Mouse (Mus musculus) neural tube, embryonic 13.5 days (tissue): ENCODE results near the gene Rcor3. TPM values are rescaled to one million over a fixed set of nuclear protein-coding genes. Genes with fewer than 3 reads are reported as not detected.

ENCODE experiments used
- ATAC-seq: fragments of 200-750 bp; cut with Nextera tagmentation; 2 replicates; pipeline ENCODE4 v1.8.0; 2017; ENCODE audit warnings: low read depth, mild to moderate bottlenecking, moderate TSS enrichment, moderate library complexity
- H3K27ac ChIP-seq: fragments of 300-500 bp; sonication (generic); replicated peaks from 2 replicates; pipeline ENCODE4 v1.5.1; 2015; ENCODE audit warnings: moderate library complexity, mild to moderate bottlenecking, inconsistent platforms
- H3K27me3 ChIP-seq: fragments of 300-500 bp; sonication (generic); 2 replicates; pipeline ENCODE4 v1.6.1; 2015; ENCODE audit warnings: mild to moderate bottlenecking, inconsistent platforms
- H3K36me3 ChIP-seq: fragments of 300-500 bp; sonication (generic); 2 replicates; pipeline ENCODE4 v1.6.1; 2015; ENCODE audit warnings: mild to moderate bottlenecking, inconsistent platforms
- H3K4me1 ChIP-seq: fragments of 300-500 bp; sonication (generic); replicated peaks from 2 replicates; pipeline ENCODE4 v1.6.1; 2015; ENCODE audit warnings: inconsistent platforms
- H3K4me2 ChIP-seq: fragments of 300-500 bp; sonication (generic); 2 replicates; pipeline ENCODE4 v1.6.1; 2015; ENCODE audit warnings: inconsistent platforms, mild to moderate bottlenecking, moderate library complexity
- H3K4me3 ChIP-seq: fragments of 300-500 bp; sonication (generic); 2 replicates; pipeline ENCODE4 v1.5.1; 2015; ENCODE audit warnings: mild to moderate bottlenecking, inconsistent platforms
- H3K9ac ChIP-seq: fragments of 300-500 bp; sonication (generic); 2 replicates; pipeline ENCODE4 v1.6.1; 2015; ENCODE audit warnings: moderate library complexity, mild to moderate bottlenecking, inconsistent platforms
- H3K9me3 ChIP-seq: fragments of 300-500 bp; sonication (generic); 2 replicates; pipeline ENCODE4 v1.6.1; 2016; ENCODE audit warnings: inconsistent platforms
- WGBS: fragments of 180-500 bp; shearing (Covaris S2); methylation state at CpG from one replicate; pipeline ENCODE4 v1.1.7; 2015; 5-methylcytosine and 5-hydroxymethylcytosine counted together
- polyA plus RNA-seq: library from polyadenylated mRNA; unstranded; fragments of >200 nt; fragmentation: Nextera tagmentation; extraction: Ambion mirVana; gene quantifications from 2 replicates; pipeline ENCODE4 v1.2.1, GENCODE M21; 2015

Gene Rcor3
- polyA plus RNA-seq, 1 experiment from 2014 or later: 32.3 TPM

- no peak for ATAC-seq
- Histone ChIP-seq H3K9ac (no peak overlapping the region), H3K4me3 (no peak overlapping the region), H3K27ac (no peak overlapping the region), H3K4me1 (0 out of 2 replicates have a peak, but pooled peaks cover 5% of the 10 kb centered on the region), H3K9me3 (no peaks in the 10 kb centered on the region), H3K36me3 (no peaks in the 10 kb centered on the region), H3K4me2 (no peak overlapping the region), H3K27me3 (no peaks in the 10 kb centered on the region)
- WGBS: 63% methylated on average over 3 of the region's 3 CpGs
These were observed 59.5 kb downstream of the Rcor3 start for GRCm38 (mm10) chr1:192078406-192078805.

GRCm38 (mm10) chr1:192076796-192077535 lies 60.9 kb downstream of the Rcor3 start:
- Histone ChIP-seq H3K27ac (no peak overlapping the region), H3K4me3 (no peak overlapping the region), H3K9ac (no peak overlapping the region), H3K27me3 (no peaks in the 10 kb centered on the region), H3K9me3 (no peaks in the 10 kb centered on the region), H3K4me1 (0 out of 2 replicates have a peak, but pooled peaks cover 5% of the 10 kb centered on the region), H3K4me2 (no peak overlapping the region), H3K36me3 (no peaks in the 10 kb centered on the region)
- no peak for ATAC-seq

- Histone ChIP-seq H3K4me2 (no peak overlapping the region), H3K4me3 (no peak overlapping the region), H3K36me3 (no peaks in the 10 kb centered on the region), H3K9ac (no peak overlapping the region), H3K27me3 (no peaks in the 10 kb centered on the region), H3K27ac (no peak overlapping the region), H3K9me3 (no peaks in the 10 kb centered on the region), H3K4me1 (0 out of 2 replicates have a peak, but pooled peaks cover 5% of the 10 kb centered on the region)
- ATAC-seq: no peak
- 83% methylated on average over 4 of the region's 4 CpGs for WGBS
These were observed 61.8 kb downstream of the Rcor3 start for GRCm38 (mm10) chr1:192076101-192076500.

GRCm38 (mm10) chr1:192074824-192075223 lies 63.0 kb downstream of the Rcor3 start:
- H3K27me3 ChIP-seq: no peaks in the 10 kb centered on the region
- peaks cover 18% of the 10 kb centered on the region for H3K4me1 ChIP-seq
- no peak overlapping the region for H3K9ac ChIP-seq
- no peak overlapping the region for H3K27ac ChIP-seq
- 87% methylated on average over 1 of the region's 1 CpGs for WGBS
- no peak for ATAC-seq
- no peak overlapping the region for H3K4me3 ChIP-seq
- H3K9me3 ChIP-seq: no peaks in the 10 kb centered on the region
- H3K36me3 ChIP-seq: no peaks in the 10 kb centered on the region
- no peak overlapping the region for H3K4me2 ChIP-seq

- Histone ChIP-seq H3K27ac (no peak overlapping the region), H3K4me3 (no peak overlapping the region), H3K36me3 (no peaks in the 10 kb centered on the region), H3K9me3 (no peaks in the 10 kb centered on the region), H3K27me3 (no peaks in the 10 kb centered on the region), H3K4me1 (peaks cover 18% of the 10 kb centered on the region), H3K4me2 (no peak overlapping the region), H3K9ac (no peak overlapping the region)
- 81% methylated on average over 1 of the region's 1 CpGs for WGBS
- ATAC-seq: no peak
These were observed 65.4 kb downstream of the Rcor3 start for GRCm38 (mm10) chr1:192072426-192072825.

GRCm38 (mm10) chr1:192070618-192071051 lies 67.2 kb downstream of the Rcor3 start:
- Histone ChIP-seq H3K9me3 (no peaks in the 10 kb centered on the region), H3K27me3 (no peaks in the 10 kb centered on the region), H3K4me1 (peaks cover 18% of the 10 kb centered on the region), H3K9ac (no peak overlapping the region), H3K27ac (peak overlapping the region; percentile 10; the same call in 1 of the 2 replicates), H3K4me3 (no peak overlapping the region), H3K36me3 (peaks cover 3% of the 10 kb centered on the region; the same call in 1 of the 2 replicates), H3K4me2 (no peak overlapping the region)
- no peak for ATAC-seq
- 38% methylated on average over 3 of the region's 3 CpGs for WGBS

- H3K4me1 ChIP-seq: peaks cover 18% of the 10 kb centered on the region
- no peaks in the 10 kb centered on the region for H3K27me3 ChIP-seq
- no peak overlapping the region for H3K4me3 ChIP-seq
- no peak overlapping the region; the same call in 1 of the 2 replicates for H3K27ac ChIP-seq
- H3K36me3 ChIP-seq: peaks cover 3% of the 10 kb centered on the region; the same call in 1 of the 2 replicates
- H3K9me3 ChIP-seq: no peaks in the 10 kb centered on the region
- H3K4me2 ChIP-seq: no peak overlapping the region
- no peak; the same call in 1 of the 2 replicates for ATAC-seq
- no peak overlapping the region for H3K9ac ChIP-seq
- 53% methylated on average over 13 of the region's 13 CpGs for WGBS
These were observed 67.8 kb downstream of the Rcor3 start for GRCm38 (mm10) chr1:192069971-192070591.

- no peak overlapping the region for H3K9ac ChIP-seq
- no peak overlapping the region for H3K27ac ChIP-seq
- H3K36me3 ChIP-seq: peaks cover 3% of the 10 kb centered on the region; the same call in 1 of the 2 replicates
- H3K4me2 ChIP-seq: no peak overlapping the region
- no peak for ATAC-seq
- 0 out of 2 replicates have a peak, but pooled peaks cover 6% of the 10 kb centered on the region for H3K9me3 ChIP-seq
- no peak overlapping the region for H3K4me3 ChIP-seq
- peaks cover 14% of the 10 kb centered on the region for H3K4me1 ChIP-seq
- no peaks in the 10 kb centered on the region for H3K27me3 ChIP-seq
- WGBS: 55% methylated on average over 2 of the region's 2 CpGs
These were observed 69.7 kb downstream of the Rcor3 start for GRCm38 (mm10) chr1:192068188-192068587.

- Histone ChIP-seq H3K27me3 (no peaks in the 10 kb centered on the region), H3K4me3 (no peak overlapping the region), H3K9me3 (0 out of 2 replicates have a peak, but pooled peaks cover 7% of the 10 kb centered on the region), H3K4me2 (no peak overlapping the region), H3K4me1 (peaks cover 14% of the 10 kb centered on the region), H3K27ac (no peak overlapping the region), H3K36me3 (peaks cover 3% of the 10 kb centered on the region; the same call in 1 of the 2 replicates), H3K9ac (no peak overlapping the region)
- whole genome bisulfite sequencing: 90% methylated on average over 3 of the region's 3 CpGs
- ATAC-seq: no peak
These were observed 70.9 kb downstream of the Rcor3 start for GRCm38 (mm10) chr1:192066956-192067355.

GRCm38 (mm10) chr1:192063209-192063946 lies 74.5 kb downstream of the Rcor3 start:
- Histone ChIP-seq H3K36me3 (peaks cover 3% of the 10 kb centered on the region; the same call in 1 of the 2 replicates), H3K9ac (no peak overlapping the region), H3K4me3 (no peak overlapping the region), H3K9me3 (0 out of 2 replicates have a peak, but pooled peaks cover 7% of the 10 kb centered on the region), H3K27ac (no peak overlapping the region), H3K4me1 (no peaks in the 10 kb centered on the region), H3K27me3 (no peaks in the 10 kb centered on the region), H3K4me2 (no peak overlapping the region)
- no peak for ATAC-seq
- WGBS: 92% methylated on average over 8 of the region's 8 CpGs

GRCm38 (mm10) chr1:192062682-192063081 lies 75.2 kb downstream of the Rcor3 start:
- no peak overlapping the region for H3K27ac ChIP-seq
- H3K4me1 ChIP-seq: no peaks in the 10 kb centered on the region
- 0 out of 2 replicates have a peak, but pooled peaks cover 7% of the 10 kb centered on the region for H3K9me3 ChIP-seq
- H3K27me3 ChIP-seq: no peaks in the 10 kb centered on the region
- no peak overlapping the region for H3K4me2 ChIP-seq
- ATAC-seq: no peak
- WGBS: 88% methylated on average over 14 of the region's 14 CpGs
- H3K4me3 ChIP-seq: no peak overlapping the region
- no peak overlapping the region for H3K9ac ChIP-seq
- peaks cover 3% of the 10 kb centered on the region; the same call in 1 of the 2 replicates for H3K36me3 ChIP-seq
